ENCODE assay signal across 10 mouse cellular contexts in the genomic region with DNA sequence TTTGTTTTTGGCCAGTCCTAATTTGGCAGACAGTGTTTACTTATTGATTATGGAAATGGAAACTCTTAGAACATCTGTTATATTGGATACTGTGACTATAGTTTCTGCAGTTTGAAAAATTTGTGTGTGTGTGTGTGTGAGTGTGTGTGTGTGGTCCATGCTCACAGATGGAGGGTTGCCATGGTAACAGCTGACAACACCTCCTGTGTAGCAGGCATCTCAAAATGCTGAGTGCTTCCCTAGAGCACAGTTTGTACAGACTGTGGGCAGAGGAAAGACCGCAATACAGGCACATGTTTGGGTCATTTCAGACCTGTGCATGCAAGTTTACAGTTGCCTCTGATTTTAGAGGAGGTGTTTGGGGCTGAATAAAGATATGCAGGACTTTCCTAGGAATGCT.
DNase-seq lines count a peak whose midpoint lies in the region; ATAC-seq lines count a peak whose summit lies in the region.
"Had no signal": no experiment of that assay in that cellular context is flagged by ENCODE, and none has a peak within 500 bp of the region (broad histone marks: within the 10 kb centered on the region; RNA-seq: fewer than 3 reads in every experiment).

No protein-coding gene starts in this region.

- H3K9ac ChIP-seq in midbrain, embryonic 16.5 days (ENCODE audit: low read depth, low read length): no peak overlapping the region
- H3K9ac ChIP-seq: liver, postnatal 0 days had no signal

- no peak overlapping the region for H3K27ac ChIP-seq in midbrain, embryonic 10.5 days (replicated peaks)
- no peak overlapping the region for H3K27ac ChIP-seq in midbrain, embryonic 16.5 days (ENCODE audit: low read length)

- 79% methylated on average over 1 of the region's 1 CpGs for WGBS in midbrain, embryonic 10.5 days
- 58% methylated on average over 1 of the region's 1 CpGs for WGBS in midbrain, embryonic 16.5 days

- no peaks in the 10 kb centered on the region for H3K9me3 ChIP-seq in midbrain, embryonic 10.5 days (replicated peaks)
- H3K9me3 ChIP-seq in midbrain, embryonic 16.5 days (replicated peaks; ENCODE audit: control insufficient read depth, low read length, poor library complexity, severe bottlenecking): no peaks in the 10 kb centered on the region

- no peak overlapping the region for H3K4me2 ChIP-seq in midbrain, embryonic 16.5 days (ENCODE audit: low read length)

- no peak for ATAC-seq in midbrain, embryonic 16.5 days
- ATAC-seq: liver, postnatal 0 days had no signal

- intact Hi-C loops in left cerebral cortex, postnatal 14 days (cut with DNase I): no loop called here

- peak; percentile 25 for DNase-seq in midbrain, embryonic 10.5 days (ENCODE audit: low spot score)
- peak; percentile 52 to 56 for DNase-seq in frontal cortex, postnatal 14 days (ENCODE audit: low spot score in 2 of 2)
- peak; percentile 80 to 95 for DNase-seq in left cerebral cortex, postnatal 14 days (ENCODE audit: low spot score in 2 of 2)
- DNase-seq in telencephalon, adult 2 months (ENCODE audit: low read depth, low spot score): peak; percentile 84
- DNase-seq in adipocyte (ENCODE audit: low spot score): no peak
- DNase-seq in lung, postnatal 25 days (ENCODE audit: low spot score): no peak
- DNase-seq: cerebellum, adult 9-11 months; kidney, postnatal 14 days; liver, postnatal 0 days had no signal

- peaks cover 7% of the 10 kb centered on the region for H3K4me1 ChIP-seq in midbrain, embryonic 10.5 days
- peaks cover 4% of the 10 kb centered on the region for H3K4me1 ChIP-seq in midbrain, embryonic 16.5 days (ENCODE audit: control insufficient read depth, insufficient read depth, low read length)

- no peaks in the 10 kb centered on the region for H3K36me3 ChIP-seq in midbrain, embryonic 10.5 days
- no peaks in the 10 kb centered on the region for H3K36me3 ChIP-seq in midbrain, embryonic 16.5 days (ENCODE audit: control insufficient read depth, insufficient read depth, low read length)

- no peaks in the 10 kb centered on the region for H3K27me3 ChIP-seq in midbrain, embryonic 10.5 days (ENCODE audit: low read depth, poor library complexity, severe bottlenecking)
- H3K27me3 ChIP-seq in midbrain, embryonic 16.5 days (ENCODE audit: control insufficient read depth, insufficient read depth, low read depth, low read length): no peaks in the 10 kb centered on the region

- no peak overlapping the region for H3K4me3 ChIP-seq in midbrain, embryonic 10.5 days
- no peak overlapping the region for H3K4me3 ChIP-seq in midbrain, embryonic 16.5 days (ENCODE audit: low read depth, low read length)

Comparison
In these comparisons a context has a peak if more than half of its experiments do, and no peak if none do; other contexts are left out.
1. DNase-seq: peak in midbrain, embryonic 10.5 days (single experiment), frontal cortex, postnatal 14 days (2 of 2), left cerebral cortex, postnatal 14 days (2 of 2) and telencephalon, adult 2 months (single experiment); none in adipocyte (single experiment) and lung, postnatal 25 days (single experiment).